Mouse (Mus musculus) CH12.LX (cell line): ENCODE results near the gene Atp7a.

ENCODE experiments used
- CTCF ChIP-seq, 2 experiments: IDR thresholded peaks in 1 of 2; conservative IDR thresholded peaks in 1 of 2; 2 replicates each; pipeline ENCODE4 v1.5.1; 2011 to 2012; ENCODE audit warnings: low read depth in 2 of 2, low read length in 2 of 2, improper control_type of control experiment in 1 of 2, inconsistent platforms in 1 of 2, mild to moderate bottlenecking in 1 of 2, moderate library complexity in 1 of 2
- EP300 ChIP-seq: IDR thresholded peaks from 2 replicates; pipeline ENCODE4 v1.6.1; 2011; ENCODE audit warnings: low read length, improper control_type of control experiment
- POLR2A ChIP-seq: IDR thresholded peaks from 2 replicates; pipeline ENCODE4 v1.6.1; 2011; ENCODE audit warnings: low read depth, mild to moderate bottlenecking, improper control_type of control experiment, low read length
- RCOR1 ChIP-seq: conservative IDR thresholded peaks from 2 replicates; pipeline ENCODE4 v1.6.1; 2012; ENCODE audit warnings: low read depth, mild to moderate bottlenecking, inconsistent platforms, low read length, improper control_type of control experiment
- UBTF ChIP-seq: IDR thresholded peaks from 2 replicates; pipeline ENCODE4 v1.6.1; 2012; ENCODE audit warnings: low read depth, mild to moderate bottlenecking, inconsistent platforms, low read length, improper control_type of control experiment, moderate library complexity
- USF1 ChIP-seq: IDR thresholded peaks from 2 replicates; pipeline ENCODE4 v1.6.1; 2014; ENCODE audit warnings: low read depth, mild to moderate bottlenecking, inconsistent platforms, low read length, improper control_type of control experiment
- ZC3H11A ChIP-seq: IDR thresholded peaks from 2 replicates; pipeline ENCODE4 v1.6.1; 2012; ENCODE audit warnings: low read depth, mild to moderate bottlenecking, inconsistent platforms, low read length, improper control_type of control experiment

DNA sequence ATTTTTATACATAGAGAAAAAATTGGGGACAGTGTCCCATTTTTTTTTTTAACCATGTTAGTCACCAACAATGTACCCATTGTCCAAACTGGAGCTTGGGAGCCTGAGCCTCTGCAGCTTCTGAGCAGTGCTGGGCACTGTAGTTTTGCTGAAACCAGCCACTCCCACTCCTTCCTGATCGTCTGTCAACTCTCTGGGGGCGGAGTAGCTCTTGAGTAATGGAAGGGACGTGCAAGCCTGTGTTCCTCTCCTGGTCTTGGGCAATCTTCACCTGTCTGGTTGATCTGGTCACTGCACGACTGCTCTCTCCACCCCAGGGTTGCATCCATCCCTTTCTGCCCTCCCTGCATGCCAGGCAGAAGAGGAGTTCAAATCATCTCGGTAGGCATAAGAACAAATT, 136.9 kb downstream of the Atp7a start:
- TF ChIP-seq CTCF (conservative IDR thresholded peaks at IDR 0.05 in 1 of 2, IDR thresholded peaks at IDR 0.05 in 1 of 2; ENCODE audit: low read depth in 2 of 2, low read length in 2 of 2) = no peak
- TF ChIP-seq USF1 = no peak
- TF ChIP-seq UBTF = no peak
- no peak for TF ChIP-seq RCOR1
- TF ChIP-seq EP300 = no peak
- TF ChIP-seq POLR2A = no peak
- no peak for TF ChIP-seq ZC3H11A
